In genomic region chr8:120533380-120533779, GRCm38 (mm10) we compare ENCODE assay signal across 9 mouse cellular contexts. TPM values are rescaled to one million over a fixed set of nuclear protein-coding genes. Genes with fewer than 3 reads are reported as not detected.
A peak's percentile ranks its signal among the peaks of the same experiment; 100 is the strongest.
DNase-seq lines count a peak whose midpoint lies in the region; ATAC-seq and TF ChIP-seq lines count a peak whose summit lies in the region.
"Had no signal": no experiment of that assay in that cellular context is flagged by ENCODE, and none has a peak within 500 bp of the region (broad histone marks: within the 10 kb centered on the region; RNA-seq: fewer than 3 reads in every experiment).

No protein-coding gene starts in this region.

- H3K9ac ChIP-seq in heart, embryonic 15.5 days: no peak overlapping the region
- H3K9ac ChIP-seq in ES-E14 (ENCODE audit: insufficient read depth, low read depth, low read length, poor library complexity, severe bottlenecking): no peak overlapping the region; the same call in 1 of the 2 replicates
- H3K9ac ChIP-seq in hindbrain, embryonic 11.5 days (ENCODE audit: low read depth, low read length): peak overlapping the region; percentile 54

- WGBS in heart, embryonic 15.5 days: 57% methylated on average over 3 of the region's 3 CpGs
- WGBS in hindbrain, embryonic 11.5 days: 14% methylated on average over 3 of the region's 3 CpGs
- 22% methylated on average over 3 of the region's 3 CpGs for WGBS in midbrain, embryonic 10.5 days

- H3K4me3 ChIP-seq in heart, embryonic 15.5 days: no peak overlapping the region
- H3K4me3 ChIP-seq in ES-E14 (ENCODE audit: insufficient read depth in 1 of 2, low read depth in 1 of 2, low read length in 2 of 2, poor library complexity in 1 of 2, severe bottlenecking in 1 of 2): peak overlapping the region in 1 of 2 experiments; percentile 60; a peak in 2 of 4 replicates
- H3K4me3 ChIP-seq in hindbrain, embryonic 11.5 days (ENCODE audit: low read depth, low read length): no peak overlapping the region
- peak overlapping the region; percentile 85 for H3K4me3 ChIP-seq in midbrain, embryonic 10.5 days

- H3K27ac ChIP-seq in heart, embryonic 15.5 days: 0 out of 2 replicates have a peak overlapping the region, but pooled peaks have one; percentile 89
- peak overlapping the region; percentile 54; the same call in 1 of the 2 replicates for H3K27ac ChIP-seq in ES-E14 (ENCODE audit: insufficient read depth, low read depth, low read length, poor library complexity, severe bottlenecking)
- H3K27ac ChIP-seq in hindbrain, embryonic 11.5 days (ENCODE audit: low read depth, low read length): peak overlapping the region; percentile 99
- peak overlapping the region; percentile 98 for H3K27ac ChIP-seq in midbrain, embryonic 10.5 days (replicated peaks)

- H3K27me3 ChIP-seq in heart, embryonic 15.5 days: no peaks in the 10 kb centered on the region
- peaks cover 7% of the 10 kb centered on the region for H3K27me3 ChIP-seq in hindbrain, embryonic 11.5 days (ENCODE audit: control insufficient read depth, insufficient read depth, low read length)
- H3K27me3 ChIP-seq in midbrain, embryonic 10.5 days (ENCODE audit: low read depth, poor library complexity, severe bottlenecking): peaks cover 82% of the 10 kb centered on the region

- peaks cover 83% of the 10 kb centered on the region for H3K4me1 ChIP-seq in heart, embryonic 15.5 days (replicated peaks)
- peaks cover 11 to 35% of the 10 kb centered on the region in 2 experiments for H3K4me1 ChIP-seq in ES-E14 (ENCODE audit: control insufficient read depth in 2 of 2, insufficient read depth in 2 of 2, low read length in 2 of 2, poor library complexity in 1 of 2)
- peaks cover 66% of the 10 kb centered on the region for H3K4me1 ChIP-seq in hindbrain, embryonic 11.5 days (replicated peaks; ENCODE audit: control insufficient read depth, insufficient read depth, low read length)
- H3K4me1 ChIP-seq in midbrain, embryonic 10.5 days: peaks cover 94% of the 10 kb centered on the region

- no peak for DNase-seq in heart, adult 9 months (ENCODE audit: low spot score in 2 of 2)
- no peak for DNase-seq in ES-E14 (ENCODE audit: low read depth, low spot score)
- no peak for DNase-seq in hindbrain, embryonic 11.5 days (ENCODE audit: low spot score)
- no peak for DNase-seq in midbrain, embryonic 10.5 days (ENCODE audit: low spot score)
- DNase-seq in right cerebral cortex, postnatal 36 days (ENCODE audit: low spot score in 2 of 2): no peak
- no peak for DNase-seq in layer of hippocampus, postnatal 25 days (ENCODE audit: extremely low spot score in 1 of 2, low spot score in 1 of 2)
- no peak for DNase-seq in right cerebral cortex, postnatal 4 days
- DNase-seq: kidney, adult 18-20 months had no signal

- peak overlapping the region; percentile 57; the same call in 1 of the 2 replicates for H3K4me2 ChIP-seq in heart, embryonic 15.5 days
- peak overlapping the region; percentile 44 for H3K4me2 ChIP-seq in hindbrain, embryonic 11.5 days (replicated peaks; ENCODE audit: low read depth, low read length)

- H3K36me3 ChIP-seq in heart, embryonic 15.5 days: no peaks in the 10 kb centered on the region
- H3K36me3 ChIP-seq in ES-E14 (ENCODE audit: control insufficient read depth, insufficient read depth, low read length, poor library complexity, severe bottlenecking): no peaks in the 10 kb centered on the region
- H3K36me3 ChIP-seq in hindbrain, embryonic 11.5 days (ENCODE audit: control insufficient read depth, insufficient read depth, low read length): no peaks in the 10 kb centered on the region
- H3K36me3 ChIP-seq in midbrain, embryonic 10.5 days: no peaks in the 10 kb centered on the region

- H3K9me3 ChIP-seq in heart, embryonic 15.5 days (replicated peaks): no peaks in the 10 kb centered on the region
- no peaks in the 10 kb centered on the region for H3K9me3 ChIP-seq in ES-E14 (ENCODE audit: control insufficient read depth, insufficient read depth, low read depth, low read length)
- H3K9me3 ChIP-seq in hindbrain, embryonic 11.5 days (ENCODE audit: control insufficient read depth, low read length): no peaks in the 10 kb centered on the region
- H3K9me3 ChIP-seq in midbrain, embryonic 10.5 days (replicated peaks): no peaks in the 10 kb centered on the region

- ATAC-seq in heart, embryonic 15.5 days (replicated peaks; ENCODE audit: insufficient number of reproducible peaks, insufficient read depth, low FRiP score, low read depth): no peak
- no peak for ATAC-seq in hindbrain, embryonic 11.5 days (ENCODE audit: low FRiP score)

- in situ Hi-C loops in ES-E14 (cut with MboI; ENCODE audit: low sequenced_read_pairs in 2 of 2, unreplicated experiment in 2 of 2): no loop called here

TF ChIP-seq in ES-E14, 5 proteins besides CTCF, POLR2A, EP300 and RAD21:
- TF ChIP-seq CHD2 (IDR thresholded peaks at IDR 0.05; ENCODE audit: low read depth, low read length) (no peak), ZC3H11A (IDR thresholded peaks at IDR 0.05; ENCODE audit: borderline replicate concordance, low read depth, low read length) (no peak), HCFC1 (IDR thresholded peaks at IDR 0.05; ENCODE audit: borderline replicate concordance, insufficient read depth, low read length) (no peak), MAFK (IDR thresholded peaks at IDR 0.05; ENCODE audit: insufficient read depth, low read depth, low read length) (no peak), ZNF384 (IDR thresholded peaks at IDR 0.05; ENCODE audit: low read depth, low read length) (no peak)

RNA-seq across cellular contexts. Expression of gene Gins2, which starts 55.7 kb away (rescaled TPM):
- 43.9 and 56.2 TPM in 2 replicates for polyA plus RNA-seq in heart, embryonic 15.5 days (2015; fragmentation: Nextera tagmentation; extraction: Ambion mirVana)
- total RNA-seq in ES-E14 (2012; rRNA removed): 47.0 and 56.2 TPM in 2 replicates
- 94.8 and 96.9 TPM in 2 replicates for polyA plus RNA-seq in hindbrain, embryonic 11.5 days (2014; fragmentation: Nextera tagmentation; extraction: Ambion mirVana)
- polyA plus RNA-seq in midbrain, embryonic 10.5 days (2016; fragmentation: Nextera tagmentation; extraction: Ambion mirVana): 162 and 192 TPM in 2 replicates
- total RNA-seq in layer of hippocampus, postnatal 25 days (2021): 1 to 10 TPM; 2.9 to 4.6 TPM
